Mouse (Mus musculus) hindbrain, embryonic 16.5 days (tissue): Measurements from ENCODE around the gene 1810062G17Rik. TPM values are rescaled to one million over a fixed set of nuclear protein-coding genes. Genes with fewer than 3 reads are reported as not detected.

Experiments
- microRNA-seq: library from miRNA; unstranded; fragments of <30 nt; microRNA quantifications from one replicate; pipeline ENCODE4, GENCODE M21; 2017
- polyA plus RNA-seq: library from polyadenylated mRNA; unstranded; fragments of >200 nt; fragmentation: Nextera tagmentation; extraction: Ambion mirVana; gene quantifications from 2 replicates; pipeline ENCODE4 v1.2.1, GENCODE M21; 2015

Gene 1810062G17Rik
- polyA plus RNA-seq, 1 experiment from 2014 or later, result 0.29 TPM

Small RNAs within 50 kb of the gene (microRNA-seq; reads per million reads assigned to microRNA genes)
- gene Mir7009, result not detected

Other genes starting within 250 kb of the 1810062G17Rik start
- gene Anxa5, start within 50 bp of the 1810062G17Rik start, polyA plus RNA-seq, result 74.7 and 94.7 TPM in 2 replicates
- 0.47 and 0.75 TPM in 2 replicates for gene Gm11549, start 45.9 kb downstream of the 1810062G17Rik start, polyA plus RNA-seq
- gene Exosc9, start 76.7 kb downstream of the 1810062G17Rik start, polyA plus RNA-seq, result 73.4 and 81.9 TPM in 2 replicates
- gene Ccna2, start 96.2 kb downstream of the 1810062G17Rik start, polyA plus RNA-seq, result 33.8 and 39.4 TPM in 2 replicates
- 23.7 and 25.4 TPM in 2 replicates for gene Bbs7, start 137.5 kb downstream of the 1810062G17Rik start, polyA plus RNA-seq
- gene Trpc3, start 214.2 kb downstream of the 1810062G17Rik start, polyA plus RNA-seq, result 11.3 and 14.6 TPM in 2 replicates